Comparison of ENCODE assay signal across 1 mouse cellular context in genomic region chr6:147151839-147152238, GRCm38 (mm10).
TF ChIP-seq lines count a peak whose summit lies in the region.

No protein-coding gene starts in this region.

TF ChIP-seq in CH12.LX, 34 proteins besides CTCF, POLR2A, EP300 and RAD21 (continued from another document):
- no peak for TF ChIP-seq SMC3 (IDR thresholded peaks at IDR 0.05; ENCODE audit: low read depth, low read length)
- TF ChIP-seq BHLHE40 (IDR thresholded peaks at IDR 0.05; ENCODE audit: low read depth, low read length), result no peak
- TF ChIP-seq PAX5 (IDR thresholded peaks at IDR 0.05; ENCODE audit: low read length), result no peak
- TF ChIP-seq ZNF384 (IDR thresholded peaks at IDR 0.05; ENCODE audit: low read depth, low read length), result no peak
- TF ChIP-seq ZMIZ1 (IDR thresholded peaks at IDR 0.05; ENCODE audit: low read depth, low read length), result no peak
- TF ChIP-seq ZKSCAN1 (IDR thresholded peaks at IDR 0.05; ENCODE audit: borderline replicate concordance, low read depth, low read length), result no peak
- TF ChIP-seq ZC3H11A (IDR thresholded peaks at IDR 0.05; ENCODE audit: low read depth, low read length), result no peak
- no peak for TF ChIP-seq CHD1 (IDR thresholded peaks at IDR 0.05; ENCODE audit: low read depth, low read length)
- TF ChIP-seq MAFK (IDR thresholded peaks at IDR 0.05; ENCODE audit: insufficient replicate concordance, low read length), result no peak
- no peak for TF ChIP-seq CHD2 (IDR thresholded peaks at IDR 0.05; ENCODE audit: low read length)
- no peak for TF ChIP-seq JUND (conservative IDR thresholded peaks at IDR 0.05; ENCODE audit: low read depth, low read length)
- no peak for TF ChIP-seq MAX (IDR thresholded peaks at IDR 0.05; ENCODE audit: low read length)
- no peak for TF ChIP-seq SIN3A (IDR thresholded peaks at IDR 0.05; ENCODE audit: low read length)
- no peak for TF ChIP-seq TCF12 (IDR thresholded peaks at IDR 0.05; ENCODE audit: low read depth, low read length)
- no peak for TF ChIP-seq KAT2A (IDR thresholded peaks at IDR 0.05; ENCODE audit: insufficient replicate concordance, low read length)
TF ChIP-seq in CH12.LX: peak in this region for 0.
